Mouse (Mus musculus): ENCODE results near the gene Vti1a.

The Vti1a gene

GRCm38 (mm10) chr19:55585270-55586224 is 269.5 kb downstream of the Vti1a start:
- DNase-seq (ENCODE audit: low spot score), result no peak

DNA sequence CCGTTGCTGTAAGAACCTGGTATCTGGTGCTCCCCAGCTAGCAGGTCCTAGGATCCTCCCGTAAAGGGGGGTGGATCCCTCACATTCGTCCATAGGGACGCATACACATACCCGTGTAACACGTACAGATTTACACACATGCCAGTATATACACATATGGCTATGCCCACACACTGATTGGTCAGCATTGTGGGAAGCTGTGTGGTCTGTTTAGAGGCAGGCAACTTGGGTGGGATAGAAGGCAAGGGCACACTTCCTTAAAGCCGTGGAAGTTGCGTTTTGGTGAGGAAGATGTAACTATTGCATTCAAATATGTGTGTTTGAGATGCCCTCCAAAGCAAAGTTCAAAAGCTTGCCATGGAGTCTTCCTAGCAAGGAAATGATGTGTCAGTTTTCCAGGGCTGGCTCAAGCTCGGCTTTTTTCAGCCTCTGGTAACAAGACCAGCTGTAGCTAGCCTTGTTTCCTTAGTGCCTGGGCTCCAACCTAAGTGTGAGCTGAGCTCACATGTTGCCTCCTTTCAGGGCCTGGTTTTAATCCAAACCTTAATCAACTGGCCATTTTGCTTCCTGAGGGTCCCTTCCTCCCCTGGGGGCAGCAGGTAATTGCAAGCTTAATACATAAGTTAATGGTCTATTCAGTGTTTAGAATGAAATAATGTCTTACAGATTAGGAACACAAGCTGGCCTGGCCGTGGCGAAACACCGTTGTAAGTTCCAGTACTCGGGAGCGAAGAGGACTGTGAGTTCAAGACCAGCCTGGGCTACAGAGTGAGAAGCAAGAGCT is 271.7 kb downstream of the Vti1a start:
- no peak for DNase-seq (ENCODE audit: low spot score)

DNA sequence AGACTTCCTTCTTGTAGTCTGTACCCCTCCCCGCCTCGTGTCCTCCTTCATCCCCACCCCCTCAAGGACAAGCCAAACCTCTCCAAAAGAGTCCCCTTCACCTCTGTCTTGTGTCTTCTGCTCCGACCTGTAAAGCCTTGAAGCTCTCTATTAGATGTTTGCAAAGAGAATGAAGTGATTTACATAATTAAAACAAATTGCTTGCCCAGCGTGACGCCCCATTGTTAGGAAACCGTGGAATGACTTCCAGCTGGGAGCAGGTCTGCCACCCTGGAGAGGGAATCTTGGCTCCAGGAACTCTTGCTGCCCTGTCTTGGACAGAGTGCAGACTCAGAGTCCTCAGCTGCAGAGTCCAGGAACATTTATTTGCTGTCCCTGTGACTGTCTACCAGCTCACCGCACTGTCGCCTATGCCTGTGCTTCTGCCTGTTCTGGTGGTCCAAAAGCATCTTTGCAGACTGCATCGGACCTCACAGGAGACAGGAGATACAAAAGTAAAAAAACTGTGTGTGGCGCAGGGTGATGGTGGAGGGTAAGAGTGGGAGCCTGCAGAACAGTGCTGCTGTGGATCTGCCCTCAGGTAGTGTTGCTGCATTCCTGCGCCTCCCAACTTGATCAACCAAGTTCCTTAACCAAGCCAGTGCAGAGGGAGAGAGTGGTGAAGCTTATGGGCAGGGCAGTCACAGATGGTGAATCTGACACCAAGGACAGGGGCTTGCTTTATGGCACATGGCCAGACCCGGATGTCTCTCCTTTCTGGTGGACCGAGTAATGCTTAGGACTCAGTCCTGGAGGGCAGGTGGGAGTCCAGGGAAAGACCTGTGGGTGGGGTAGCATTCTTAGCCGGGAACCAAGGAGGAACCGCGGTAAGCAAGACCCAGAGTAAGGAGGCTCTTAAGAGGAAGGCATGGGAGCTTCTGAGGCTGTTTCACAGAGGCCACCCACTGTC is 273.1 kb downstream of the Vti1a start:
- DNase-seq (ENCODE audit: low spot score), result no peak

DNA sequence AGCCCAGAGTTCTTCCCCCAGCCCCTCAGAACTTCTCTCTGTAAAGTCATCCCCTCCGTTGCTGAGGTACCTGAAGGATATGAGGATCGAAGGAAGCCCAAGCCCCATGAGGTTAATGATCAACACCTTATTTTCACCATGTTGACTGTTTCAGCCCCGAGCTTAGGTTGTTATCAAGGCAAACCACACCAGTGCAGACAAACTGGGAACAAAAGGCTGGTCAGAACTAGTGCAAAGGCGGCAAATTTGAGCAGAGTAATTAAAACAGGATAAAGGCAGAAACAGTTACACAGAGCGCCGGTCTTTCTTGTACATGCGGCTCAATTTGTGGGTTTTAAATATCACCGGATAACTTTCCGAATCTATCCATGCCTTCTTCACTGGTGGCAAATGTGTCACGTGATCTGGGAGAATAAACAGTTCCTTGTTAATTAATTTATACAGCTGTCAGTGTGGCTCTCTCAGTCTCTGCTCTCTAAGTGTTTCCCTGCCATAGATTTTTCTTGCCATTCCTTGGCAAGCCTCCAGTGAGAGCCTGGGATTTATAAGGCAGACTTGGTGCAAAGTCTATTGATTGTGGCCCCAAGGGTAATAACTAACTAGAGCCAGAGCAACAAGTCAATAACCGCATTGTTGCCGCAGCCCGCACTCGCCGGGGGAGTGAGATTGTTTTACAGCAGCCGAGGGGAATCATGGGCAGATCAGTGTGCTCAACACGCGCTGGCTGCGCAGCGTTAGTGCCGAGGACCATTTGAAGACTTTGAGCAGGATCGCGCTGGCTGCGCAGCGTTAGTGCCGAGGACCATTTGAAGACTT is 277.0 kb downstream of the Vti1a start:
- DNase-seq (ENCODE audit: low spot score), result no peak

- no peak for DNase-seq (ENCODE audit: low spot score)
Measured at GRCm38 (mm10) chr19:55593729-55594444, 277.8 kb downstream of the Vti1a start.

GRCm38 (mm10) chr19:55594451-55594850 is 278.4 kb downstream of the Vti1a start:
- DNase-seq (ENCODE audit: low spot score), result no peak

- DNase-seq (ENCODE audit: low spot score), result no peak
Measured at GRCm38 (mm10) chr19:55595945-55596649, 280.0 kb downstream of the Vti1a start.

DNA sequence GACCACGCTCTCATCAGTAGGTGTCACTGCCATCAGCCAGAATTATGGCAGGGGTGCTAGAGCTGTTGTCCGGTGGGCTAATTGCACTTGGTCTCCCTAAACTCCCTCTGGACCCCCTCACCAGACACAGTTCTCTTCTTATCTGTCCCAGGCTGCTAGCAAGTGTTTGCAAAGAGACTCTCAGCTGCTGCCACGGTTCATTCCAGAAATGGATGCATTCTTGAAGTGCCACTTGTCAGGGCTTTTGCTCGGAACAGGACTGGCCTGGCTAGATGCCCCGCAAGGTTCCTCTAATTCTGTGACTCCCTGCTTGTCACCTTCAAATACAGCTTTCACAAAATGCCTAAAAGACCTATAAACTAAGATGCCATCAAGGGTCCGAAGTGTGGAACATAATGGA is 280.7 kb downstream of the Vti1a start:
- no peak for DNase-seq (ENCODE audit: low spot score)

DNA sequence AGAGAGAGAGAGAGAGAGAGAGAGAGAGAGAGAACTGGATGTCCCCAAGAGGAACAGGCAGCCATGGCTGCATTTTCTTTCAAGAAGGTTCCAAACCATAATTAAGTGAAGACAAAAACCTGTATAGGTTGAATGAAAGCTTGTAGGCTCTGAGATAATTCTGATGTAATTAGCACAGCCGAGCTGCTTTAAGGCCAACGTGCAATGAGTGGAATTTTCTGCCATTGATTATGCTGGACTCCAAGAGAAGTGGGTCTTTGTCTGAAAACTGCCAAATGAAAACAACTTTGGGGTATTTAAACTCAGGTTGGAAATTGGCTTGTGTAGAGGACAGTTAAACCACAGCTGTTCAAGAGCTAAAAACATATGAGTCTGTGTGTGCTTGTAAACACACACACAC is 281.2 kb downstream of the Vti1a start:
- DNase-seq (ENCODE audit: low spot score), result no peak

GRCm38 (mm10) chr19:55597951-55598350 is 281.9 kb downstream of the Vti1a start:
- DNase-seq (ENCODE audit: low spot score), result no peak

- DNase-seq (ENCODE audit: low spot score), result no peak
Measured at GRCm38 (mm10) chr19:55599124-55599523, 283.0 kb downstream of the Vti1a start.

- DNase-seq (ENCODE audit: low spot score), result no peak
Measured at GRCm38 (mm10) chr19:55607725-55608124, 291.6 kb downstream of the Vti1a start.

DNA sequence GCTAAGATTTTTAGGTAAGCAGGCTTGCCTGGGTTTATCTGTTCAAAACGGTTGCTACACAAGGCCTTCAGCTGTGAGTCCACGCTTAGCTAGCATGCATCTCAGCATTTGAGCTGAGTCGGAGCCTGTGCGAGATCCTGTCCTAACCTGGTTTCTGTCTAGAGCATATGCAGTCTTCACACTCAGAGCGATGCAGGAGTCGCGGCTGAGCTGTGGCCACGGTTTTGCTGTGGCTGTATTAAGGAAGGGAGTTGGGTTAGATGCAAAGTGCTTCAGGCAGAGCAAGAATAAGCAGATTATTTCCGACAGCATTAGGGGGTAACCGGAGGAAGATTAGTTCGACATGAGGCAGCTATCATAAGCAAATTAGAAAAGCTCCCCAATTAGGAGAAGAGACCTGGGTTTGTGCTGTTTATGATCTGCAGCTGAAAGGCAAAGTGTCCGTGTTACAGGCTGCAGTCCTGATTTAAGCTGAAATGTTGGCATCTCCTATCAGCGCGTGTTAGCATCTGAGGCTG is 292.8 kb downstream of the Vti1a start:
- DNase-seq (ENCODE audit: low spot score), result no peak

DNA sequence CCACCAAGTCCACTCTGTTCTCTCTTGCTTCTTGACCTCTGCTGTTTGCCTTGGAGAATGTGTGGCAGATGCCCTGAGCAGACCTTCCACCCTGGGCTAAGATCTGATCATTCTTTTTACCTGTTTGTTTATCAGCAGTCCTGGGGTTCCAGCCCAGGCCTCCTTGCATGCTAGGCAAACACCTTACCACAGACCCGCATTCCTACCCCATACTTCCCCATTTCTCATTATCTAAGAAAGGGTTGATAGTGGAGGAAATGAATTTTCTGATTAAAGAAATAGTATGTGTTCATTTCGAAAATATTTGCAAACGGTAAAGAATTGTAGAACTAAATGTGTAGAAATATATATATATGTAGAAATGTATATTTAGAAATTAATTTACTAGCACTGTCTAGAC is 293.7 kb downstream of the Vti1a start:
- DNase-seq (ENCODE audit: low spot score), result no peak

DNA sequence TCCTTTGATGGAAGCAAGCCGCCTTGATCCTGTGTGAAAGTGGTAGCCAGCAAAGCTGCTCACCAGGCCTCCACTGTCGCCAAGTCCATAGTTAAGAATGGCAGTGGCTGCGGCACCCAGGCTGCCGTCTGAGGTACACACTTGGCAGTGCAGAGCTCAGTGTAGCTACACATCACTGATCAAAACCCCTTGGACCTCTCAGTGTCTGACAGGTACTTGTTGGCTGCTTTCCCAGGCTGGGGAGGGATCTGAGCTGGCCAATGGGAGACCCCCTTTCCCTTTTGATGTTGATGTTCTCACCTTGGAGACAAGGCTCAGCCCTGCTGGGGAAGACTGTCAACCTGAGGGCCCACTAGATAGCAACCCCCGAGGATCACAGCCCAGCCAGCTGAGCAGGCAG is 299.6 kb downstream of the Vti1a start:
- no peak for DNase-seq (ENCODE audit: low spot score)

GRCm38 (mm10) chr19:55616276-55616675 is 300.2 kb downstream of the Vti1a start:
- no peak for DNase-seq (ENCODE audit: low spot score)

GRCm38 (mm10) chr19:55616937-55617336 is 300.8 kb downstream of the Vti1a start:
- no peak for DNase-seq (ENCODE audit: low spot score)

DNA sequence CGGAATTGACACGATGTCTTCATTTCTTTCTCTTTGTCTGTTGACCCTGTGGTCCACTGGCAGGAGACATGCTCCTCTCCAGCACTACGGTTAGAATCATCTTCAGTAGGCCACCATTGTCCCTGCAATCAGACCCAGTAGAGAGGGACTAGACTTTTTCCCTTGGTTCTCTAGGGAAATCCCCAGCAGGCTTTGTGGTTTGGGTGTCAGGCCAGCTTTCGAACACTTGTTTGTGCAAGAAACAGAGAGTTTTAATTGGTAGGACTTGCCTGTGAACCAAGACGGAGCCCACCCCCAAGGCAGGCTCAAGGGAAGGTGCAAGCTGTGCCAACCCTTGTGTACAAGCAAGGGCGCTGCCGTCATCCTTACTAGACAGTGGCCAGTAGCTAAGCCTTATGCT is 302.5 kb downstream of the Vti1a start:
- no peak for DNase-seq (ENCODE audit: low spot score)

DNA sequence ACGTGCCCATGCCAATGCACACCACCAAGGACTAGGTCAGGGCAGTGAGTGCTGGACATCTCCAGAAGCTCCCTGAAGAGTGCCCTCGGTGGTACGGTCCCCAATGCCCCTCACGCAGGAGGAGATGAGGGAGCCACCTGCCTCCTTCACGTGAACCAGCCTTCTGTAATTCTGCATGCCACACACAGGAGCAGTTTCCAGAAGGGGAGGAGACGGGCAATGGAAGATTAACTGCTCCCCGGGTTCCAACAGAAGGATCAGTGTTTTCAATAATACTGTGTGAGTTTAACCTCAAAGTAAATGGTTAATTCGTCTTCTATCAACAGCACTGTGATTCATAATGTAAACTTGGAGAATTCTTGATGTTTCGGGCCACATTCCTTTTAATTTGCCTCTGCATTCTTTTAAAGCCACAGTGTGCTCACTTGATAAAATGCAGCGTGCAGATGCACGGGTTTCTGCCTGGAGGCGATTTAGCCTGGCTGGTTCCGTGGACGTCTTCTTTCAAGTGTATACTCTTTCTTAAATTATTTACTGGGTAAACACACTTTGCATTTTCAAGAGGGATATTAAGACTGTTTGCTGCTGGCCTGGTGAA is 304.4 kb downstream of the Vti1a start:
- no peak for DNase-seq (ENCODE audit: low spot score)
